Mouse (Mus musculus): ENCODE data around the gene Ptpra.
"Not testable (repeated sequence)": the region's sequence is repeated elsewhere in the genome, so short reads cannot be mapped to it uniquely, and the experiment has no call there.

Gene Ptpra

GRCm38 (mm10) chr2:130556292-130556691 lies 106.2 kb downstream of the Ptpra start:
- no peak for DNase-seq (ENCODE audit: low spot score in 2 of 2)

GRCm38 (mm10) chr2:130557462-130557861 lies 107.4 kb downstream of the Ptpra start:
- no peak for DNase-seq (ENCODE audit: low spot score in 2 of 2)

- DNase-seq (ENCODE audit: low spot score in 2 of 2), result no peak
Observed at GRCm38 (mm10) chr2:130558015-130558414, 107.9 kb downstream of the Ptpra start.

- peak; percentile 93 to 94 for DNase-seq (ENCODE audit: low spot score in 2 of 2)
Observed at GRCm38 (mm10) chr2:130563212-130564055, 113.4 kb downstream of the Ptpra start, which contains the start of gene Mrps26. Mrps26 (plus strand) TSS chr2:130563742.

GRCm38 (mm10) chr2:130564063-130564462 lies 114.0 kb downstream of the Ptpra start:
- no peak for DNase-seq (ENCODE audit: low spot score in 2 of 2)

GRCm38 (mm10) chr2:130564983-130565382 lies 114.9 kb downstream of the Ptpra start:
- no peak for DNase-seq (ENCODE audit: low spot score in 2 of 2)

GRCm38 (mm10) chr2:130568921-130569320 lies 118.8 kb downstream of the Ptpra start:
- no peak for DNase-seq (ENCODE audit: low spot score in 2 of 2)

- no peak for DNase-seq (ENCODE audit: low spot score in 2 of 2)
Observed at GRCm38 (mm10) chr2:130569926-130570325, 119.8 kb downstream of the Ptpra start.

GRCm38 (mm10) chr2:130574960-130575359 lies 124.9 kb downstream of the Ptpra start:
- no peak for DNase-seq (ENCODE audit: low spot score in 2 of 2)

- DNase-seq (ENCODE audit: low spot score in 2 of 2), result no peak
Observed at GRCm38 (mm10) chr2:130575873-130576272, 125.8 kb downstream of the Ptpra start, which contains the start of gene Oxt. Oxt (plus strand) TSS chr2:130576173.

GRCm38 (mm10) chr2:130576564-130576963 lies 126.5 kb downstream of the Ptpra start:
- not testable (repeated sequence) for DNase-seq (ENCODE audit: low spot score in 2 of 2)

GRCm38 (mm10) chr2:130577021-130577420 lies 126.9 kb downstream of the Ptpra start:
- no peak for DNase-seq (ENCODE audit: low spot score in 2 of 2)

- no peak for DNase-seq (ENCODE audit: low spot score in 2 of 2)
Observed at GRCm38 (mm10) chr2:130577632-130578031, 127.6 kb downstream of the Ptpra start.

GRCm38 (mm10) chr2:130578148-130578547 lies 128.1 kb downstream of the Ptpra start:
- DNase-seq (ENCODE audit: low spot score in 2 of 2), result peak; percentile 70 to 74

- DNase-seq (ENCODE audit: low spot score in 2 of 2), result no peak
Observed at GRCm38 (mm10) chr2:130579791-130580190, 129.7 kb downstream of the Ptpra start.

- DNase-seq (ENCODE audit: low spot score in 2 of 2), result no peak
Observed at GRCm38 (mm10) chr2:130581201-130581600, 131.1 kb downstream of the Ptpra start.

- no peak for DNase-seq (ENCODE audit: low spot score in 2 of 2)
Observed at GRCm38 (mm10) chr2:130582552-130582951, 132.5 kb downstream of the Ptpra start, which contains the start of gene Avp. Avp (minus strand) TSS chr2:130582554.

GRCm38 (mm10) chr2:130583902-130584560 lies 134.0 kb downstream of the Ptpra start:
- DNase-seq (ENCODE audit: low spot score in 2 of 2), result no peak

- peak in 1 of 2 experiments; percentile 75 for DNase-seq (ENCODE audit: low spot score in 2 of 2)
Observed at GRCm38 (mm10) chr2:130586016-130586415, 135.9 kb downstream of the Ptpra start.

GRCm38 (mm10) chr2:130588373-130588772 lies 138.3 kb downstream of the Ptpra start:
- DNase-seq (ENCODE audit: low spot score in 2 of 2), result no peak

- no peak for DNase-seq (ENCODE audit: low spot score in 2 of 2)
Observed at GRCm38 (mm10) chr2:130589157-130589556, 139.1 kb downstream of the Ptpra start.

- no peak for DNase-seq (ENCODE audit: low spot score in 2 of 2)
Observed at GRCm38 (mm10) chr2:130589761-130590160, 139.7 kb downstream of the Ptpra start.

- no peak for DNase-seq (ENCODE audit: low spot score in 2 of 2)
Observed at GRCm38 (mm10) chr2:130591016-130591415, 140.9 kb downstream of the Ptpra start.
